Mouse (Mus musculus) embryo, embryonic 11 days (tissue): ENCODE data around the gene Vmn2r107.

Experiments
- DNase-seq: peaks from one replicate; pipeline ENCODE4 v3.0.0-alpha.2; 2015

Gene Vmn2r107

GRCm38 (mm10) chr17:20344942-20345341 is at the start of gene Vmn2r107:
TSS of gene Vmn2r107 (plus strand) at chr17:20345242.
- no peak for DNase-seq

- DNase-seq, result no peak
Measured at GRCm38 (mm10) chr17:20305790-20306189, 39.3 kb upstream of the Vmn2r107 start.

- no peak for DNase-seq
Measured at GRCm38 (mm10) chr17:20399105-20399504, 54.1 kb downstream of the Vmn2r107 start.

GRCm38 (mm10) chr17:20413846-20414245 is 68.8 kb downstream of the Vmn2r107 start, which contains the start of gene Vmn1r224:
TSS of gene Vmn1r224 (plus strand) at chr17:20414146.
- DNase-seq, result no peak
